Mouse (Mus musculus) stomach, embryonic 16.5 days (tissue): ENCODE data around the gene Tenm3. TPM values are rescaled to one million over a fixed set of nuclear protein-coding genes. Genes with fewer than 3 reads are reported as not detected.

Source experiments
- ATAC-seq: fragments of 200-750 bp; cut with Nextera tagmentation; 2 replicates; pipeline ENCODE4 v1.8.0; 2017; ENCODE audit warnings: moderate number of reproducible peaks, moderate TSS enrichment; ENCODE audit not compliant: insufficient read depth, low FRiP score
- H3K27ac ChIP-seq: fragments of 300-500 bp; sonication (generic); 2 replicates; pipeline ENCODE4 v1.5.1; 2014; ENCODE audit warnings: low read length
- H3K27me3 ChIP-seq: fragments of 300-500 bp; sonication (generic); 2 replicates; pipeline ENCODE4 v1.6.1; 2014; ENCODE audit warnings: low read length, control low read depth, mixed read lengths; ENCODE audit not compliant: control insufficient read depth, insufficient read depth
- H3K36me3 ChIP-seq: fragments of 300-500 bp; sonication (generic); 2 replicates; pipeline ENCODE4 v1.6.1; 2014; ENCODE audit warnings: low read length; ENCODE audit not compliant: control insufficient read depth, insufficient read depth
- H3K4me1 ChIP-seq: fragments of 300-500 bp; sonication (generic); 2 replicates; pipeline ENCODE4 v1.6.1; 2014; ENCODE audit warnings: low read length, control low read depth, mixed read lengths; ENCODE audit not compliant: control insufficient read depth, insufficient read depth
- H3K4me2 ChIP-seq: fragments of 300-500 bp; sonication (generic); 2 replicates; pipeline ENCODE4 v1.6.1; 2014; ENCODE audit warnings: low read depth, low read length, mixed read lengths
- H3K4me3 ChIP-seq: fragments of 300-500 bp; sonication (generic); replicated peaks from 2 replicates; pipeline ENCODE4 v1.5.1; 2014; ENCODE audit warnings: mild to moderate bottlenecking, low read length
- H3K9ac ChIP-seq: fragments of 300-500 bp; sonication (generic); 2 replicates; pipeline ENCODE4 v1.6.1; 2014; ENCODE audit warnings: low read length
- H3K9me3 ChIP-seq: fragments of 300-500 bp; sonication (generic); replicated peaks from 2 replicates; pipeline ENCODE4 v1.6.1; 2016; ENCODE audit warnings: low read length, control low read depth; ENCODE audit not compliant: control insufficient read depth
- WGBS: fragments of 180-500 bp; shearing (Covaris S2); extraction: QIAGEN DNeasy Blood & Tissue Kit; methylation state at CpG from one replicate; pipeline ENCODE4 v1.1.7; 2014; 5-methylcytosine and 5-hydroxymethylcytosine counted together
- polyA plus RNA-seq: library from polyadenylated mRNA; unstranded; fragments of >200 nt; fragmentation: Nextera tagmentation; extraction: Ambion mirVana; gene quantifications from 2 replicates; pipeline ENCODE4 v1.2.1, GENCODE M21; 2015

Tenm3 gene
- polyA plus RNA-seq, 1 experiment from 2014 or later = 12.5 TPM

GRCm38 (mm10) chr8:48293797-48294196, 550.0 kb downstream of the Tenm3 start:
- no peak overlapping the region for H3K4me2 ChIP-seq
- WGBS = 92% methylated on average over 3 of the region's 3 CpGs
- no peaks in the 10 kb centered on the region for H3K4me1 ChIP-seq
- H3K27ac ChIP-seq = no peak overlapping the region
- no peak for ATAC-seq
- no peak overlapping the region for H3K4me3 ChIP-seq
- H3K27me3 ChIP-seq = no peaks in the 10 kb centered on the region
- H3K36me3 ChIP-seq = 0 out of 2 replicates have a peak, but pooled peaks cover 8% of the 10 kb centered on the region
- H3K9me3 ChIP-seq = no peaks in the 10 kb centered on the region
- no peak overlapping the region for H3K9ac ChIP-seq

DNA sequence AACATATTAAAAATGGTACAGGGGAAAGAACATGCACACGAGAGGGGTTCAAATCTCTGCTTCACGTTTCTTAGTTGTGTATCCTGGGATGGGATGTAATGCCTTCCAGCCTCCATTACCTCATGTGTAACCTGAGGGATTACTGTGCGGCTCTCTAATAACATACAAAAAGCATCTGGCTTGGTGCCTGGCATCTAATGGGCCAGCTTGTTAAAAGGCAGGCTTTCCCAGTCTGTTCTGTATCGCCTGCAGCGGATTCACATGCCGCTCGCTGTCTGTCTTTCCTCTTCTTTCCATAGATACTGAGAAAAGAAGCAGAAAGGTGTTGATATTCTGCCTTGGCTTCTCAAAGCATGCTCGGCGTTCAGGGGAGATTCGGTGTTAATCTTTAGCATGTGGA, 558.3 kb downstream of the Tenm3 start:
- no peaks in the 10 kb centered on the region for H3K27me3 ChIP-seq
- H3K4me1 ChIP-seq = no peaks in the 10 kb centered on the region
- no peak overlapping the region for H3K27ac ChIP-seq
- H3K9ac ChIP-seq = no peak overlapping the region
- H3K4me2 ChIP-seq = no peak overlapping the region
- no peak overlapping the region for H3K4me3 ChIP-seq
- no peaks in the 10 kb centered on the region for H3K36me3 ChIP-seq
- H3K9me3 ChIP-seq = no peaks in the 10 kb centered on the region
- 83% methylated on average over 10 of the region's 10 CpGs for WGBS
- ATAC-seq = no peak

DNA sequence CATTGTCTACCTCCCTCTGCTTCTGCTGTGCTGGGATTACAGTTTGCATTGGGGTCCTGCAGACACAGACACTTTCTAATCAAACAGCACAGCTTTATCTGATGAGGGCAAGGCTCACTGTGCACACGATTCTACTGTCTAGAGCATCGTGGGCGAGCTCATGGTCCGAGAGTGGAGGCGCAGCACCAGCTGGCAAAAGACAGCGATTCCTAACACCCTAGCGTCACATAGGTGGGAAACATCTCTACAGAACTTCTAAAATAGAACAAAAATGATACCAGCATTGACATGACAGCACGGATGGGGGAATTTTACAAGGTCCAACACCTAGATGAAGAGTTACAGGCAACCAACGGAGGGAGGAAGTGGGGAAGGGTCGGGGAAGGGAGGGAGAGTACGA, 561.9 kb downstream of the Tenm3 start:
- Histone ChIP-seq H3K27me3 (no peaks in the 10 kb centered on the region), H3K9ac (no peak overlapping the region), H3K36me3 (peaks cover 11% of the 10 kb centered on the region; the same call in 1 of the 2 replicates), H3K27ac (no peak overlapping the region), H3K4me2 (no peak overlapping the region), H3K4me1 (no peaks in the 10 kb centered on the region), H3K9me3 (no peaks in the 10 kb centered on the region), H3K4me3 (no peak overlapping the region)
- no peak for ATAC-seq
- WGBS = 88% methylated on average over 11 of the region's 11 CpGs

DNA sequence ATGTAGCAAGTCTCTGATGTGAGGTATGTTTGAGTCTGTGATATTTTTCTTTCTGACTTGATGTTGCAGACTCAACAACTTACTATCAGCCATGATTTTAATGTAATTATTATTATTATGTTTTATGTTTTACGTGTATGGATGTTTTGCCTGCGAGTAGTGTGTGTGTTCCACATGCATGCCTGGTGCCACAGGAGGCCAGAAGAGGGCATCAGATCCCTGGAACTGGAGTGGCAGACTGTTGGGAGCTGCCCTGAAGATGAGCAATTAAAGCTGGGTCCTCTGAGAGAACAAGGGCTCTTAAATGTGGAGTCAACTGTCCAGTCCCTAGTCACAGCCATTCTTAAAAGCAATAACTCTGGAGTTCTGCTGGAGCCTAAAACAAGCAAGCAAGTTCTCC, 564.4 kb downstream of the Tenm3 start:
- peaks cover 24% of the 10 kb centered on the region for H3K36me3 ChIP-seq
- no peaks in the 10 kb centered on the region for H3K27me3 ChIP-seq
- WGBS = 83% methylated on average over 2 of the region's 2 CpGs
- H3K4me1 ChIP-seq = no peaks in the 10 kb centered on the region
- H3K9ac ChIP-seq = no peak overlapping the region
- no peak overlapping the region for H3K4me3 ChIP-seq
- no peak for ATAC-seq
- H3K9me3 ChIP-seq = no peaks in the 10 kb centered on the region; the same call in 1 of the 2 replicates
- H3K27ac ChIP-seq = no peak overlapping the region
- H3K4me2 ChIP-seq = no peak overlapping the region

GRCm38 (mm10) chr8:48277986-48278635, 565.6 kb downstream of the Tenm3 start:
- ATAC-seq = no peak
- 91% methylated on average over 15 of the region's 15 CpGs for WGBS

DNA sequence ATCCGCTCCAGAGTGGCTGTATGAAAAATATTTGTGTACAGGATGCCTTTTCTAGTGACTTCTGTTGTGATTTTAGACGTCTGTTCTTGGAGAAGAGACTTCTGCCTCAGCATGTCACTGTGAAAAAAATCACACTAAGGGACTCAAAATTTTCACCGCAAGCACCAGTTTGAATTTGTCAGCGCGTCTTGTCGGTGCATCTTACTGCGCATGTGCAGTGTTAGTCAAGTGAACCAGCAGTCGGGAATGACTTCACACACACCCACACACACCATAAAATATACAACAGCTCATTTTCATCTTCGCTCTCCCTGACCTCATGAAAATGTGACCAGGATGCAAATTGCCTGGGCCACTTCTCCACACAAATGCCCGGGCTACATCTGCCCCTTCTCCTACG, 568.7 kb downstream of the Tenm3 start:
- 88% methylated on average over 11 of the region's 11 CpGs for WGBS
- peaks cover 24% of the 10 kb centered on the region for H3K36me3 ChIP-seq
- ATAC-seq = no peak
- H3K27ac ChIP-seq = no peak overlapping the region
- H3K4me1 ChIP-seq = no peaks in the 10 kb centered on the region
- no peak overlapping the region for H3K4me2 ChIP-seq
- no peak overlapping the region for H3K4me3 ChIP-seq
- no peak overlapping the region for H3K9ac ChIP-seq
- no peaks in the 10 kb centered on the region for H3K27me3 ChIP-seq
- H3K9me3 ChIP-seq = no peaks in the 10 kb centered on the region; the same call in 1 of the 2 replicates

More at GRCm38 (mm10) chr8:48277986-48278635, 565.6 kb downstream of the Tenm3 start:
- no peak overlapping the region for H3K9ac ChIP-seq
- no peak overlapping the region for H3K4me2 ChIP-seq
- no peaks in the 10 kb centered on the region for H3K27me3 ChIP-seq
- no peaks in the 10 kb centered on the region for H3K4me1 ChIP-seq
- H3K9me3 ChIP-seq = no peaks in the 10 kb centered on the region; the same call in 1 of the 2 replicates
- H3K27ac ChIP-seq = no peak overlapping the region
- peaks cover 24% of the 10 kb centered on the region for H3K36me3 ChIP-seq
- H3K4me3 ChIP-seq = no peak overlapping the region

- Histone ChIP-seq H3K27me3 (no peaks in the 10 kb centered on the region), H3K9ac (no peak overlapping the region), H3K4me1 (no peaks in the 10 kb centered on the region), H3K27ac (no peak overlapping the region), H3K4me2 (no peak overlapping the region), H3K36me3 (peaks cover 24% of the 10 kb centered on the region), H3K9me3 (no peaks in the 10 kb centered on the region; the same call in 1 of the 2 replicates), H3K4me3 (no peak overlapping the region)
- ATAC-seq = no peak
- 93% methylated on average over 11 of the region's 11 CpGs for WGBS
These were observed 569.2 kb downstream of the Tenm3 start for GRCm38 (mm10) chr8:48274566-48274965.

GRCm38 (mm10) chr8:48268638-48269037, 575.1 kb downstream of the Tenm3 start:
- no peak overlapping the region for H3K4me3 ChIP-seq
- H3K9me3 ChIP-seq = no peaks in the 10 kb centered on the region
- H3K27ac ChIP-seq = no peak overlapping the region
- H3K27me3 ChIP-seq = no peaks in the 10 kb centered on the region
- no peaks in the 10 kb centered on the region for H3K36me3 ChIP-seq
- no peak overlapping the region for H3K4me2 ChIP-seq
- no peak for ATAC-seq
- 91% methylated on average over 10 of the region's 10 CpGs for WGBS
- no peak overlapping the region for H3K9ac ChIP-seq
- H3K4me1 ChIP-seq = no peaks in the 10 kb centered on the region

DNA sequence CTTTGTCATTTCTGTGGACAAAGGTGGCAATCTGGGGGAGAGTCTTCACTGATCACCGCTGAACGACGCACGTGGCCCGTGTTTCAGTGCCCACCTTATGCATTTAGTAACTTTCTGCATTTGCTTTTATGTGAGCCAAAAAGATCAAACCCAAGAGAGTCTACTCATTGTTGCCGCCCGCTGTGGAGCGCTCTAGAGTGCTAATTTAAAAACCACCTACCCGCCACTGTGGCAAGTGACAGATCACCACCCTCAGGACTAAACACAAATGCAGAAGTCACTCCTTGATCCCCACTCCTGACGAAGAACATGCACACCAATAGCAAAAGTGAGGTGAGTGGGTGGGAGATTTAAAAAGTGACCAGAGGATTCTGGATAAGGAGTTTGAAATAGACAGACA, 583.5 kb downstream of the Tenm3 start:
- ATAC-seq = no peak
- 90% methylated on average over 10 of the region's 10 CpGs for whole genome bisulfite sequencing
- Histone ChIP-seq H3K9ac (no peak overlapping the region), H3K9me3 (no peaks in the 10 kb centered on the region), H3K4me3 (no peak overlapping the region), H3K4me1 (no peaks in the 10 kb centered on the region), H3K27ac (no peak overlapping the region), H3K36me3 (no peaks in the 10 kb centered on the region), H3K27me3 (no peaks in the 10 kb centered on the region), H3K4me2 (no peak overlapping the region)
